Comparison of ENCODE assay signal across 8 mouse cellular contexts in genomic region chr1:54557301-54558229, GRCm38 (mm10). TPM values are rescaled to one million over a fixed set of nuclear protein-coding genes. Genes with fewer than 3 reads are reported as not detected.
DNase-seq lines count a peak whose midpoint lies in the region; ATAC-seq and TF ChIP-seq lines count a peak whose summit lies in the region.

Gene Pgap1 (minus strand): TSS chr1:54557684.

- no peaks in the 10 kb centered on the region for H3K9me3 ChIP-seq in erythroblast, embryonic 14.5 days (ENCODE audit: control insufficient read depth, low read length)
- no peaks in the 10 kb centered on the region for H3K9me3 ChIP-seq in embryonic facial prominence, embryonic 14.5 days (ENCODE audit: control insufficient read depth, low read length)
- H3K9me3 ChIP-seq in heart, embryonic 11.5 days (replicated peaks; ENCODE audit: control insufficient read depth, low read length): no peaks in the 10 kb centered on the region
- no peaks in the 10 kb centered on the region for H3K9me3 ChIP-seq in kidney, embryonic 15.5 days (replicated peaks)
- no peaks in the 10 kb centered on the region for H3K9me3 ChIP-seq in limb, embryonic 15.5 days
- H3K9me3 ChIP-seq in midbrain, postnatal 0 days (ENCODE audit: low read length): no peaks in the 10 kb centered on the region

- peak within 1 kb of the TSS; percentile 73 for H3K9ac ChIP-seq in embryonic facial prominence, embryonic 14.5 days (ENCODE audit: low read depth, low read length)
- peak within 1 kb of the TSS; percentile 69 for H3K9ac ChIP-seq in heart, embryonic 11.5 days (ENCODE audit: low read depth, low read length)
- peak within 1 kb of the TSS; percentile 58 for H3K9ac ChIP-seq in kidney, embryonic 15.5 days
- H3K9ac ChIP-seq in limb, embryonic 15.5 days: peak within 1 kb of the TSS; percentile 60
- peak within 1 kb of the TSS; percentile 77 for H3K9ac ChIP-seq in midbrain, postnatal 0 days (replicated peaks; ENCODE audit: low read length, poor library complexity, severe bottlenecking)

- H3K4me3 ChIP-seq in erythroblast, embryonic 14.5 days (replicated peaks): peak within 1 kb of the TSS; percentile 51
- H3K4me3 ChIP-seq in embryonic facial prominence, embryonic 14.5 days (ENCODE audit: low read depth, low read length): peak within 1 kb of the TSS; percentile 66
- H3K4me3 ChIP-seq in heart, embryonic 11.5 days (ENCODE audit: low read depth, low read length): peak within 1 kb of the TSS; percentile 60
- H3K4me3 ChIP-seq in kidney, embryonic 15.5 days (replicated peaks): peak within 1 kb of the TSS; percentile 67
- peak within 1 kb of the TSS; percentile 67 for H3K4me3 ChIP-seq in limb, embryonic 15.5 days
- peak within 1 kb of the TSS; percentile 88 for H3K4me3 ChIP-seq in midbrain, postnatal 0 days (ENCODE audit: low read depth, low read length)

- TF ChIP-seq CTCF in midbrain, postnatal 0 days (IDR thresholded peaks at IDR 0.05): no peak

- WGBS in embryonic facial prominence, embryonic 14.5 days: under 1% methylated on average over 54 of the region's 59 CpGs
- under 1% methylated on average over 56 of the region's 59 CpGs for WGBS in heart, embryonic 11.5 days (ENCODE audit: insufficient replicate concordance)
- under 1% methylated on average over 59 of the region's 59 CpGs for WGBS in kidney, embryonic 15.5 days
- under 1% methylated on average over 53 of the region's 59 CpGs for WGBS in limb, embryonic 15.5 days
- under 1% methylated on average over 54 of the region's 59 CpGs for WGBS in midbrain, postnatal 0 days

- H3K27ac ChIP-seq in embryonic facial prominence, embryonic 14.5 days (replicated peaks; ENCODE audit: low read depth, low read length): peak within 1 kb of the TSS; percentile 50
- 0 out of 2 replicates have a peak within 1 kb of the TSS, but pooled peaks have one; percentile 41 for H3K27ac ChIP-seq in heart, embryonic 11.5 days (ENCODE audit: low read depth, low read length)
- peak within 1 kb of the TSS; percentile 80 for H3K27ac ChIP-seq in kidney, embryonic 15.5 days
- peak within 1 kb of the TSS; percentile 73; the same call in 1 of the 2 replicates for H3K27ac ChIP-seq in limb, embryonic 15.5 days
- H3K27ac ChIP-seq in midbrain, postnatal 0 days (ENCODE audit: low read depth, low read length): peak within 1 kb of the TSS; percentile 86

- no peak for ATAC-seq in erythroblast, adult 5-6 weeks (replicated peaks; ENCODE audit: low FRiP score, poor library complexity, severe bottlenecking)
- ATAC-seq in embryonic facial prominence, embryonic 14.5 days (ENCODE audit: low read depth): peak; percentile 99
- ATAC-seq in heart, embryonic 11.5 days (replicated peaks; ENCODE audit: insufficient number of reproducible peaks, low FRiP score, low TSS enrichment): peak; percentile 96
- peak; percentile 99 for ATAC-seq in kidney, embryonic 15.5 days (replicated peaks; ENCODE audit: low FRiP score)
- peak; percentile 99 for ATAC-seq in limb, embryonic 15.5 days (ENCODE audit: insufficient number of reproducible peaks, low FRiP score, low TSS enrichment, low read depth)
- ATAC-seq in midbrain, postnatal 0 days (ENCODE audit: low FRiP score): peak; percentile 98

- H3K36me3 ChIP-seq in erythroblast, embryonic 14.5 days (ENCODE audit: control insufficient read depth): no peaks in the 10 kb centered on the region
- H3K36me3 ChIP-seq in embryonic facial prominence, embryonic 14.5 days (ENCODE audit: control insufficient read depth, insufficient read depth, low read length): no peaks in the 10 kb centered on the region
- H3K36me3 ChIP-seq in heart, embryonic 11.5 days (ENCODE audit: control insufficient read depth, insufficient read depth, low read length): no peaks in the 10 kb centered on the region
- no peaks in the 10 kb centered on the region for H3K36me3 ChIP-seq in kidney, embryonic 15.5 days
- H3K36me3 ChIP-seq in limb, embryonic 15.5 days: no peaks in the 10 kb centered on the region
- no peaks in the 10 kb centered on the region for H3K36me3 ChIP-seq in midbrain, postnatal 0 days (ENCODE audit: insufficient read depth, low read length)

- peak within 1 kb of the TSS; percentile 92 for H3K4me2 ChIP-seq in embryonic facial prominence, embryonic 14.5 days (ENCODE audit: low read depth, low read length)
- peak within 1 kb of the TSS; percentile 78 for H3K4me2 ChIP-seq in heart, embryonic 11.5 days
- H3K4me2 ChIP-seq in kidney, embryonic 15.5 days: peak within 1 kb of the TSS; percentile 96
- H3K4me2 ChIP-seq in limb, embryonic 15.5 days: peak within 1 kb of the TSS; percentile 94
- H3K4me2 ChIP-seq in midbrain, postnatal 0 days (ENCODE audit: low read depth, low read length, poor library complexity, severe bottlenecking): peak within 1 kb of the TSS; percentile 73

- H3K27me3 ChIP-seq in erythroblast, embryonic 14.5 days (ENCODE audit: control insufficient read depth): peaks cover 14% of the 10 kb centered on the region
- H3K27me3 ChIP-seq in embryonic facial prominence, embryonic 14.5 days (replicated peaks; ENCODE audit: control insufficient read depth, insufficient read depth, low read length): no peaks in the 10 kb centered on the region
- H3K27me3 ChIP-seq in heart, embryonic 11.5 days (ENCODE audit: control insufficient read depth, insufficient read depth, low read length): no peaks in the 10 kb centered on the region
- H3K27me3 ChIP-seq in kidney, embryonic 15.5 days: peaks cover 7% of the 10 kb centered on the region; the same call in 1 of the 2 replicates
- H3K27me3 ChIP-seq in limb, embryonic 15.5 days: no peaks in the 10 kb centered on the region
- H3K27me3 ChIP-seq in midbrain, postnatal 0 days (ENCODE audit: insufficient read depth, low read length): no peaks in the 10 kb centered on the region

- peaks cover 2% of the 10 kb centered on the region; the same call in 1 of the 2 replicates for H3K4me1 ChIP-seq in erythroblast, embryonic 14.5 days (ENCODE audit: control insufficient read depth)
- no peaks in the 10 kb centered on the region for H3K4me1 ChIP-seq in embryonic facial prominence, embryonic 14.5 days (ENCODE audit: control insufficient read depth, insufficient read depth, low read length)
- H3K4me1 ChIP-seq in heart, embryonic 11.5 days (ENCODE audit: control insufficient read depth, insufficient read depth, low read length): no peaks in the 10 kb centered on the region
- H3K4me1 ChIP-seq in kidney, embryonic 15.5 days: 0 out of 2 replicates have a peak, but pooled peaks cover 7% of the 10 kb centered on the region
- H3K4me1 ChIP-seq in limb, embryonic 15.5 days: no peaks in the 10 kb centered on the region
- H3K4me1 ChIP-seq in midbrain, postnatal 0 days (ENCODE audit: insufficient read depth, low read length): no peaks in the 10 kb centered on the region; the same call in 1 of the 2 replicates

- DNase-seq in embryonic facial prominence, embryonic 14.5 days (ENCODE audit: low spot score): peak; percentile 95
- peak; percentile 97 for DNase-seq in midbrain, postnatal 0 days (ENCODE audit: low spot score)
- peak; percentile 36 to 80 for DNase-seq in spleen, postnatal 10 days (ENCODE audit: low spot score in 2 of 2)

RNA-seq across cellular contexts. Expression of gene Pgap1, which starts in this region (rescaled TPM):
- polyA plus RNA-seq in erythroblast, embryonic 14.5 days (2012): under 0.01 TPM in 1 of 2 replicates, not detected in the other
- 0.42 and 4.8 TPM in 2 replicates for total RNA-seq in erythroblast, adult 5-6 weeks (2015; ENCODE audit: low replicate concordance)
- 2.4 and 3.3 TPM in 2 replicates for total RNA-seq in erythroblast, adult 5-6 weeks (2017; ENCODE audit: low replicate concordance)
- 6.0 and 6.7 TPM in 2 replicates for polyA plus RNA-seq in embryonic facial prominence, embryonic 14.5 days (2014; fragmentation: Nextera tagmentation; extraction: Ambion mirVana)
- polyA plus RNA-seq in heart, embryonic 11.5 days (2014; fragmentation: Nextera tagmentation; extraction: Ambion mirVana): 6.0 and 6.7 TPM in 2 replicates
- polyA plus RNA-seq in kidney, embryonic 15.5 days (2015; fragmentation: Nextera tagmentation; extraction: Ambion mirVana): 6.6 TPM in 2 replicates
- polyA plus RNA-seq in limb, embryonic 15.5 days (2015; fragmentation: Nextera tagmentation; extraction: Ambion mirVana): 5.3 and 6.0 TPM in 2 replicates
- 91.4 and 127 TPM in 2 replicates for total RNA-seq in midbrain, postnatal 0 days (2014; rRNA removed)
- polyA plus RNA-seq in midbrain, postnatal 0 days (2015; fragmentation: Nextera tagmentation; extraction: Ambion mirVana): 21.0 and 26.1 TPM in 2 replicates

Comparison
In these comparisons a context has a peak if more than half of its experiments do, and no peak if none do; other contexts are left out.
1. RNA of gene Pgap1 (total RNA-seq): 91.4 to 127 TPM in midbrain, postnatal 0 days; 0.42 to 4.8 TPM in erythroblast, adult 5-6 weeks; every median in the first group is over 10 times any median in the second.
2. Peak in every context shown above with its lines, with median percentiles within 50 percentile points of each other: H3K4me3 ChIP-seq, DNase-seq, H3K27ac ChIP-seq, H3K4me2 ChIP-seq and H3K9ac ChIP-seq.